Mouse (Mus musculus) naive thymus-derived CD4-positive, alpha-beta T cell, adult 5 months (primary cell): Measurements from ENCODE around the gene Slc16a6. TPM values are rescaled to one million over a fixed set of nuclear protein-coding genes. Genes with fewer than 3 reads are reported as not detected.

ENCODE experiments used
- polyA plus RNA-seq: library from polyadenylated mRNA; unstranded; fragments of 100-300 nt; shearing (Covaris generic); gene quantifications from one replicate; pipeline ENCODE4 v1.2.1, GENCODE M21; 2017

Slc16a6 gene
- 19.0 TPM for polyA plus RNA-seq

DNA sequence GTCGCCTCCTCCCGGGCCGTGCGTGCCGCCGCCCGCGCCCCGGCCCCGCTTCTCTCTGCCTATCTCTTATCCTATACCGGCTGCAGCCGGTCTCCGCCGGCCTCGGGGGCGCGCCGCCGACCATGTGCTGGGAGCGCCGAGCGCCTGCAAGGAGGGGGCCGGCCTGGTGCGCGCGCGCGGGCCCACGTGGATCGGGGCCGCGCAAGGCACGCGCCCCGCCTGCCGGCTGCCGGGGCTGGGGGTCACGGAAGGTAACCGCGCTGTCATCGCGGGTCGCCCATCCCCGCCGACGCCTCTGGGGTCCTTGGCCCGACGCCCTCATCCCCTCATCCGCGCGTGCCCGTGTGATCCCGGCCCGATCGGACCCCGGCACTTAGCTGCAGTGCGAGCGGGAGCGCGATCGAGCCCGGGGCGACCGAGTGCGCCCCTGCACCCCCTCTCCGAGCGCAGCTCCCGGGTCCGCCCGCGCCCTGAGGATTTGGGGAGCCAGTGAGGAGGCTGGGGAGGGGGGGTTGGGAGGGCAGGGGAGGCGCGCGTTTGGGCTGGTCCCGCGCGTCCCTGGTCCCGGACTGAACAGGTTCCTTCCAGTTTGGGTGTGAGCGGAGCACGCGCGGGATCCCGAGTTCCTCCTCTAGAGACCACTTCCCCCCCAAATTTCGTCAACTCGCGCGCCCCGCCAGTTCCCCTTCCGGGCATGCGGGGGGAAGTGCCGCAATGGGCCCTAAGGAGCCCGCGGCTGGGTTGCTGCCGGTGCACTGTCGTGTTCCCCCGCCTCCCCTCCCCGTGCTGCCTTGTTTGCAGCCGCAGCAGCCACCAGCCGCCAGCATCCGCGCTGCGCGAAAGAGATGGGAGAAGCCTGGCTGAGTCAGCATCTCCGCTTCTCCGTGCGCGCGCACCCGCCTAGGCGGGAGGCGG lies at the start of gene Slc16a6, which contains the start of gene Arsg:
Slc16a6 (minus strand) TSS at position 428 of the 915 bp plus-strand sequence.
Arsg (plus strand) TSS at position 204 of the 915 bp plus-strand sequence.

GRCm38 (mm10) chr11:109425392-109426271 lies 47.8 kb downstream of the Slc16a6 start, which contains the start of gene Amz2:
Gene Amz2, plus strand, starts transcription at chr11:109425946.

DNA sequence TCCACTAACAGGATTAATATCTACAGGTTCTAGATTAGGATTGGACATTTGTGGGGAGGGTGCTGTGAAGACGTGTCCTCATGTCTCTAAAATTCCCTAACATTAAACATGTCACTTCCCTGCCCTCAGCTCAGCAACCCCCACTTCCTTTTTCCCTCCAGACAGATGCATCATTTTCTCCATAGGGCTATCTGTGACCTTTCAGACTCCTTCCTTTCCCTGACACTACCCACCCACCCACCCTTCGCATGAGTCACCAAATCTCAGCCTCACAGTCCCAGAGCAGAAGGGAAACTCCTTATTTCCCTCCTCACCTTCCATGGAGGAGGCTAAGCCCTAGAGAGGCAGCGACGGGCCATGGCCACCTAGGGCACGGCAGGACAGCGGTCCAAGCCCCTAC lies 59.8 kb downstream of the Slc16a6 start, which contains the start of gene 9930022D16Rik:
9930022D16Rik (plus strand) TSS at position 301 of the 400 bp plus-strand sequence.

Other genes starting within 250 kb of the Slc16a6 start
- 0.30 TPM for gene Rgs9, start 175.5 kb downstream of the Slc16a6 start, polyA plus RNA-seq
- 221 TPM for gene Gna13, start 110.8 kb downstream of the Slc16a6 start, polyA plus RNA-seq
- gene 9930022D16Rik, start 59.7 kb downstream of the Slc16a6 start, polyA plus RNA-seq: 0.58 TPM
- gene Amz2, start 47.7 kb downstream of the Slc16a6 start, polyA plus RNA-seq: 56.8 TPM
- gene Arsg, start 224 bp downstream of the Slc16a6 start, polyA plus RNA-seq: 1.4 TPM
- 1.1 TPM for gene Wipi1, start 138.4 kb upstream of the Slc16a6 start, polyA plus RNA-seq
- 533 TPM for gene Prkar1a, start 175.8 kb upstream of the Slc16a6 start, polyA plus RNA-seq
- not detected for gene Fam20a, start 248.7 kb upstream of the Slc16a6 start, polyA plus RNA-seq